Mouse (Mus musculus): ENCODE data around the gene Supt6. TPM values are rescaled to one million over a fixed set of nuclear protein-coding genes. Genes with fewer than 3 reads are reported as not detected.

The Supt6 gene
- total and polyA plus RNA-seq, 3 experiments: 39.6 to 93.2 (median 59.8) TPM

DNA sequence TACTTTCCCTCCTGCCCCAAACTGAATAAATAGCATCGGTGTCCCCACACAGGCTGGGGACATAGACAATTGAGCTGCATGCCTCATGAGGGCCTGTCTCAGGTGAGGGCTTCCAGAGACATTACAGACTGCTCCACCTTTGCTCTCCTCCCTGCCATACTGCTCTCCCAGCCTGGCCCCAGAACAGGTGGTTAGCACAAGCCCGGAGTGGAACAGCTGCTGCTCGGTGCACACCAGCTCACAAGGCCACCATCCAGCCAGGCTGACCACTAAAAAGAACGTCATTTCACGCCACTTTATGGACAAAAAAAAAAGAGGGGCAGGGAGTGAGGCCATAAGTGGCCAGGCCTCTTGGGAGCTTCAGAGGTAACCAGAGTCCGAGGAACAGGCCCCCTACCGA, 38.6 kb downstream of the Supt6 start:
- DNase-seq (ENCODE audit: low read depth, low spot score): no peak
- Histone ChIP-seq H3K4me3 (ENCODE audit: control insufficient read depth in 1 of 2, insufficient read depth in 1 of 2, low read depth in 2 of 2, low read length in 2 of 2) (no peak overlapping the region), H3K27ac (ENCODE audit: control insufficient read depth, low read depth, low read length) (no peak overlapping the region), H3K4me1 (ENCODE audit: control insufficient read depth in 1 of 2, insufficient read depth in 2 of 2, low read length in 2 of 2) (no peaks in the 10 kb centered on the region), H3K27me3 (ENCODE audit: control insufficient read depth in 1 of 2, insufficient read depth in 2 of 2, low read length in 2 of 2) (no peaks in the 10 kb centered on the region), H3K9me3 (replicated peaks; ENCODE audit: insufficient read depth, low read length) (no peaks in the 10 kb centered on the region), H3K36me3 (ENCODE audit: control insufficient read depth in 1 of 2, insufficient read depth in 2 of 2, low read length in 2 of 2) (peaks cover 0 to 32% of the 10 kb centered on the region in 2 experiments; a peak in 2 of 4 replicates), H3K79me2 (ENCODE audit: control insufficient read depth, insufficient read depth, low read length, poor library complexity) (no peaks in the 10 kb centered on the region), H3K9ac (ENCODE audit: control insufficient read depth, low read depth, low read length, poor library complexity, severe bottlenecking) (no peak overlapping the region)
- TF ChIP-seq POLR2A (IDR thresholded peaks at IDR 0.05; ENCODE audit: control insufficient read depth in 1 of 2, insufficient read depth in 1 of 2, low read depth in 1 of 2, low read length in 2 of 2, poor library complexity in 1 of 2): no peak; a peak in 1 of 4 replicates
- TF ChIP-seq GATA1 (IDR thresholded peaks at IDR 0.05; ENCODE audit: low read depth, low read length): no peak
- no peak for TF ChIP-seq UBTF (IDR thresholded peaks at IDR 0.05; ENCODE audit: borderline replicate concordance, insufficient read depth, low read depth, low read length)
- no peak for TF ChIP-seq RAD21 (IDR thresholded peaks at IDR 0.05; ENCODE audit: low read depth, low read length)
- TF ChIP-seq RCOR1 (IDR thresholded peaks at IDR 0.05; ENCODE audit: low read depth, low read length): no peak
- TF ChIP-seq MAX (IDR thresholded peaks at IDR 0.05; ENCODE audit: low read length): no peak

DNA sequence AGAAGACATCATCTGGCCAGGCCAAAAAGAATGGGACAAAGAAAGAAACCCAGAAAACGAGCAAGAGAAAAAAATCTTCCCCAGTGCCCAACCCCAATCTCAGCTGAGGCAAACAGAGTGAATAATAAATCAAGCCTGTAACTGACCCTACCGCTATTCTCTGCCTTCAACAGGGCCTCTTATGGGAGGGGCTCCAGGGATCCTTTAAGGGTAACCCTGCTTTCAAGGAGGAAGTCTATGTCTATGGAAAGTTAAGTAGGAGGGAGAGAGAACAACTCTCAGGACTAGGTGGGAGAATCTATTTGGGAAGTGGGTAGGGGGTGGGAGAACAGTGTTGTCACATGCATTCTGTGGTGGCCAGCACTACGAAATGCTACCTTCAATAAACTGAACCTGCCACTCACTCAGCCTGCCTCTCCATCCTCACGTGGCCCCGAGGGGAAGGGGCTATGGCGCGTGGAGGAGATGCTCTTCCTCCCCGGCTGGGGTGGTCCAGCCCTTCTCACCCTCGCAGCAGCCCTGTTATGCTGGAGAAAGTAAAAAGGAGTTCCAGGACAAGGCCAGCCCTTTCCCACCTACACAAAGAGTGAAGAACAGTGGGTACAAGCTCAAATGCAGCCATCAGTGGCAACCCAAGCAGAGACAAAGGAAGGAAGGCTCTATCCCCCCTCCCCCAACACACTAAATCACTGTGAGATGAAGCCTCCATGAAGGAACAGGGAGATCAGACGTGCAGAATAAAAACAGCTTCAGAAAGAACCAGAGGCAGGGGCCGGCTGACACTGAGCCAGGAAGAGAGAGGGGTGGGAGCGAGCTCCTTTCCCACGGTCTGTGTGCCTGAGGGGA, 40.2 kb downstream of the Supt6 start:
- Histone ChIP-seq H3K4me3 (ENCODE audit: control insufficient read depth in 1 of 2, insufficient read depth in 1 of 2, low read depth in 2 of 2, low read length in 2 of 2) (no peak overlapping the region), H3K9me3 (replicated peaks; ENCODE audit: insufficient read depth, low read length) (no peaks in the 10 kb centered on the region), H3K27ac (ENCODE audit: control insufficient read depth, low read depth, low read length) (no peak overlapping the region), H3K36me3 (ENCODE audit: control insufficient read depth in 1 of 2, insufficient read depth in 2 of 2, low read length in 2 of 2) (peaks cover 0 to 19% of the 10 kb centered on the region in 2 experiments; a peak in 2 of 4 replicates), H3K27me3 (ENCODE audit: control insufficient read depth in 1 of 2, insufficient read depth in 2 of 2, low read length in 2 of 2) (no peaks in the 10 kb centered on the region), H3K4me1 (ENCODE audit: control insufficient read depth in 1 of 2, insufficient read depth in 2 of 2, low read length in 2 of 2) (no peaks in the 10 kb centered on the region), H3K9ac (ENCODE audit: control insufficient read depth, low read depth, low read length, poor library complexity, severe bottlenecking) (no peak overlapping the region), H3K79me2 (ENCODE audit: control insufficient read depth, insufficient read depth, low read length, poor library complexity) (no peaks in the 10 kb centered on the region)
- no peak for TF ChIP-seq NELFE (IDR thresholded peaks at IDR 0.05; ENCODE audit: low read depth, low read length)
- TF ChIP-seq TBP (IDR thresholded peaks at IDR 0.05; ENCODE audit: low read depth, low read length): no peak
- TF ChIP-seq ZNF384 (IDR thresholded peaks at IDR 0.05; ENCODE audit: low read depth, low read length): no peak
- TF ChIP-seq USF2 (IDR thresholded peaks at IDR 0.05; ENCODE audit: borderline replicate concordance in 1 of 2, insufficient read depth in 1 of 2, low read depth in 1 of 2, low read length in 2 of 2): no peak
- no peak for TF ChIP-seq RCOR1 (IDR thresholded peaks at IDR 0.05; ENCODE audit: low read depth, low read length)
- TF ChIP-seq BHLHE40 (IDR thresholded peaks at IDR 0.05; ENCODE audit: borderline replicate concordance, low read depth, low read length): no peak
- no peak for TF ChIP-seq CHD1 (IDR thresholded peaks at IDR 0.05; ENCODE audit: low read depth, low read length)
- no peak for TF ChIP-seq MYC (IDR thresholded peaks at IDR 0.05; ENCODE audit: low read depth, low read length)
- TF ChIP-seq HCFC1 (IDR thresholded peaks at IDR 0.05; ENCODE audit: low read depth, low read length): no peak
- TF ChIP-seq POLR2AphosphoS2 (IDR thresholded peaks at IDR 0.05; ENCODE audit: low read length): no peak
- no peak for TF ChIP-seq GABPA (IDR thresholded peaks at IDR 0.05; ENCODE audit: low read depth, low read length)
- DNase-seq (ENCODE audit: low read depth, low spot score): no peak
